Mouse (Mus musculus) left cerebral cortex, adult 2 months (tissue): Measurements from ENCODE around the gene Gm10570. TPM values are rescaled to one million over a fixed set of nuclear protein-coding genes. Genes with fewer than 3 reads are reported as not detected.

ENCODE experiments used
- DNase-seq, 2 experiments: peaks; one replicate each; pipeline ENCODE4 v3.0.0; 2021 to 2022; ENCODE audit warnings: low spot score in 2 of 2, mixed read lengths in 1 of 2; ENCODE audit errors: extremely low spot score in 1 of 2
- H3K27ac ChIP-seq: fragments of 200-600 bp; 2 replicates; pipeline ENCODE4 v1.8.1; 2022
- H3K4me3 ChIP-seq: fragments of 200-600 bp; 2 replicates; pipeline ENCODE4 v1.8.1; 2022
- CTCF ChIP-seq: fragments of 200-600 bp; IDR thresholded peaks from 2 replicates; pipeline ENCODE4 v1.8.1; 2022; ENCODE audit warnings: antibody characterized with exemption, mild to moderate bottlenecking, moderate library complexity
- intact Hi-C: fragments of 180-260 bp; cut with DNase I; formaldehyde crosslinking; loops from one replicate; pipeline ENCODE4 v1.15.1; 2025
- total RNA-seq, 2 experiments: library from RNA; stranded (reverse); gene quantifications; 2 replicates each; pipeline ENCODE4 v1.2.3; 2021

Gm10570 gene
- total RNA-seq, 2 experiments from 2014 or later, result 1.0 to 2.3 TPM

- intact Hi-C loops, result no loop called here
- Histone ChIP-seq H3K4me3 (no peak overlapping the region), H3K27ac (no peak overlapping the region)
- DNase-seq, result no peak
- no peak for TF ChIP-seq CTCF
These were observed 13.2 kb upstream of the Gm10570 start for GRCm38 (mm10) chr4:130321640-130322039.

GRCm38 (mm10) chr4:130319564-130319963, 11.1 kb upstream of the Gm10570 start:
- intact Hi-C loops, result no loop called here
- no peak for TF ChIP-seq CTCF
- Histone ChIP-seq H3K27ac (no peak overlapping the region), H3K4me3 (no peak overlapping the region)
- DNase-seq, result no peak

GRCm38 (mm10) chr4:130318122-130318521, 9.6 kb upstream of the Gm10570 start:
- TF ChIP-seq CTCF, result no peak
- DNase-seq, result no peak
- no peak overlapping the region for H3K27ac ChIP-seq
- intact Hi-C loops, result no loop called here
- H3K4me3 ChIP-seq, result no peak overlapping the region

- no peak for DNase-seq
- intact Hi-C loops, result no loop called here
These were observed 8.2 kb upstream of the Gm10570 start for GRCm38 (mm10) chr4:130316691-130317090.

GRCm38 (mm10) chr4:130315771-130316527, 7.5 kb upstream of the Gm10570 start:
- no peak overlapping the region for H3K27ac ChIP-seq
- DNase-seq, result no peak
- TF ChIP-seq CTCF, result no peak
- intact Hi-C loops, result no loop called here
- H3K4me3 ChIP-seq, result no peak overlapping the region

More at GRCm38 (mm10) chr4:130316691-130317090, 8.2 kb upstream of the Gm10570 start:
- no peak overlapping the region for H3K27ac ChIP-seq
- no peak for TF ChIP-seq CTCF
- no peak overlapping the region for H3K4me3 ChIP-seq

- no peak for TF ChIP-seq CTCF
- H3K4me3 ChIP-seq, result no peak overlapping the region
- H3K27ac ChIP-seq, result no peak overlapping the region
- intact Hi-C loops, result no loop called here
- no peak for DNase-seq
These were observed 5.1 kb upstream of the Gm10570 start for GRCm38 (mm10) chr4:130313552-130313951.

- TF ChIP-seq CTCF, result no peak
- H3K27ac ChIP-seq, result no peak overlapping the region
- DNase-seq, result no peak
- intact Hi-C loops, result no loop called here
- no peak overlapping the region for H3K4me3 ChIP-seq
These were observed 4.1 kb upstream of the Gm10570 start for GRCm38 (mm10) chr4:130312526-130312925.

- intact Hi-C loops, result no loop called here
- DNase-seq, result no peak
- Histone ChIP-seq H3K27ac (peak overlapping the region; percentile 97), H3K4me3 (peak overlapping the region; percentile 85)
- no peak for TF ChIP-seq CTCF
These were observed 780 bp upstream of the Gm10570 start for GRCm38 (mm10) chr4:130309254-130309653.

- DNase-seq, result peak; percentile 42 to 43
- TF ChIP-seq CTCF, result peak; percentile 11
- H3K4me3 ChIP-seq, result peak overlapping the region; percentile 85
- peak overlapping the region; percentile 97 for H3K27ac ChIP-seq
- intact Hi-C loops, result no loop called here
These were observed 633 bp downstream of the Gm10570 start for GRCm38 (mm10) chr4:130307851-130308230.

GRCm38 (mm10) chr4:130306796-130307630, 1.5 kb downstream of the Gm10570 start:
- DNase-seq, result no peak
- H3K27ac ChIP-seq, result peak overlapping the region; percentile 97; the same call in 1 of the 2 replicates
- intact Hi-C loops, result no loop called here
- no peak for TF ChIP-seq CTCF
- H3K4me3 ChIP-seq, result peak overlapping the region; percentile 85; the same call in 1 of the 2 replicates

- TF ChIP-seq CTCF, result no peak
- Histone ChIP-seq H3K4me3 (no peak overlapping the region), H3K27ac (no peak overlapping the region)
- intact Hi-C loops, result no loop called here
- no peak for DNase-seq
These were observed 3.7 kb downstream of the Gm10570 start for GRCm38 (mm10) chr4:130304746-130305145.

GRCm38 (mm10) chr4:130302285-130302870, 6.1 kb downstream of the Gm10570 start:
- no peak for TF ChIP-seq CTCF
- intact Hi-C loops, result no loop called here
- DNase-seq, result no peak

More at GRCm38 (mm10) chr4:130302285-130302870, 6.1 kb downstream of the Gm10570 start:
- H3K27ac ChIP-seq, result no peak overlapping the region
- H3K4me3 ChIP-seq, result no peak overlapping the region
